Mouse (Mus musculus) intestine, postnatal 0 days (tissue): ENCODE data around the gene Hoxc6. TPM values are rescaled to one million over a fixed set of nuclear protein-coding genes. Genes with fewer than 3 reads are reported as not detected.

ENCODE experiments used
- ATAC-seq: fragments of 200-750 bp; cut with Nextera tagmentation; 2 replicates; pipeline ENCODE4 v1.8.0; 2017; ENCODE audit warnings: mild to moderate bottlenecking, moderate TSS enrichment, moderate library complexity
- H3K27ac ChIP-seq: fragments of 300-500 bp; sonication (generic); 2 replicates; pipeline ENCODE4 v1.5.1; 2014; ENCODE audit warnings: mild to moderate bottlenecking, low read depth, low read length, moderate library complexity
- H3K27me3 ChIP-seq: fragments of 300-500 bp; sonication (generic); replicated peaks from 2 replicates; pipeline ENCODE4 v1.6.1; 2014; ENCODE audit warnings: low read length, mixed read lengths; ENCODE audit not compliant: control insufficient read depth, insufficient read depth
- H3K36me3 ChIP-seq: fragments of 300-500 bp; sonication (generic); 2 replicates; pipeline ENCODE4 v1.6.1; 2014; ENCODE audit warnings: mild to moderate bottlenecking, moderate library complexity; ENCODE audit not compliant: control insufficient read depth, insufficient read depth
- H3K4me1 ChIP-seq: fragments of 300-500 bp; sonication (generic); replicated peaks from 2 replicates; pipeline ENCODE4 v1.6.1; 2014; ENCODE audit warnings: antibody characterized with exemption, low read length, mixed read lengths; ENCODE audit not compliant: control insufficient read depth, insufficient read depth
- H3K4me2 ChIP-seq: fragments of 300-500 bp; sonication (generic); replicated peaks from 2 replicates; pipeline ENCODE4 v1.6.1; 2014; ENCODE audit warnings: low read depth, mild to moderate bottlenecking, moderate library complexity
- H3K4me3 ChIP-seq: fragments of 300-500 bp; sonication (generic); 2 replicates; pipeline ENCODE4 v1.5.1; 2014; ENCODE audit warnings: low read depth, low read length
- H3K9ac ChIP-seq: fragments of 300-500 bp; sonication (generic); 2 replicates; pipeline ENCODE4 v1.6.1; 2014; ENCODE audit warnings: mild to moderate bottlenecking, low read depth, low read length
- H3K9me3 ChIP-seq: fragments of 300-500 bp; sonication (generic); 2 replicates; pipeline ENCODE4 v1.6.1; 2016; ENCODE audit warnings: mixed run types; ENCODE audit not compliant: control insufficient read depth
- CTCF ChIP-seq: sonication (generic); IDR thresholded peaks from 2 replicates; pipeline ENCODE4 v1.5.1; 2016; ENCODE audit warnings: low read depth, mild to moderate bottlenecking, control low read depth, antibody characterized with exemption, moderate library complexity
- WGBS: fragments of 180-500 bp; shearing (Covaris S2); extraction: QIAGEN DNeasy Blood & Tissue Kit; methylation state at CpG from one replicate; pipeline ENCODE4 v1.1.7; 2014; 5-methylcytosine and 5-hydroxymethylcytosine counted together
- microRNA counts: library from miRNA; unstranded; fragments of <30 nt; microRNA quantifications from one replicate; lab custom pipeline; 2016
- microRNA-seq: library from miRNA; unstranded; fragments of <30 nt; microRNA quantifications from one replicate; pipeline ENCODE4, GENCODE M21; 2016
- polyA plus RNA-seq: library from polyadenylated mRNA; unstranded; fragments of >200 nt; fragmentation: Nextera tagmentation; extraction: Ambion mirVana; gene quantifications from 2 replicates; pipeline ENCODE4 v1.2.1, GENCODE M21; 2015

Gene Hoxc6
- polyA plus RNA-seq, 1 experiment from 2014 or later = 3.5 TPM

DNA sequence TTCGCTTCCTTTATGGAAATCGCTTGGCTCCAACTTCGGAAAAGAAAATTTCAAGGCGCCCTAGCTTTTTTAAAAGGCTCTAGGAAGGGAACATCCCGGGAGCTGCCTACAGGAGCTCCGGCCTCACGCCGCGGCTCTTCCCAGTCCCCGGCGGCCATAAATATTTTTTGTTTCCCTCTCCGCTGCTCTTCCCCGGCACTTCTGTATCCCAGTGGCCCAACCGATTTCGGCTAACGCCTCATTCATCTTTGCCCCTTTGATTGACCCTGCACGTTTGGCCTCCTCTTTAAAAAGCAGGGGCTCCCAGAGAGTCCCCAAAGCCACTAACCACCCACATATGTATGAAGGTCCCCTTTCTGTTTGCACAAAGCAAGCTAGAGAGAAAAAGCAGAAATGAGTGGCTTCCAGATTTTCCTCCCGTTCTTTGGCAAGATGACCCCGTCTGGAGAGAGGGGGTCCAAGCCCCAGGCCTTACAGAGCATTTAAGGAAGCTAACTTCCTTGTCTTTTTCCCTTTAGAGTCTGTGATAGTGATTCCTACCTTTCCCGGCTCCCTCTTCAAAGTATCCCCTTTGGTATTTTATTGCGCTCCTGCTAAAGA is 61.4 kb downstream of the Hoxc6 start:
- no peaks in the 10 kb centered on the region for H3K9me3 ChIP-seq
- H3K4me3 ChIP-seq = peak overlapping the region; percentile 10
- H3K36me3 ChIP-seq = no peaks in the 10 kb centered on the region
- 17% methylated on average over 21 of the region's 21 CpGs for WGBS
- 0 out of 2 replicates have a peak overlapping the region, but pooled peaks have one; percentile 11 for H3K9ac ChIP-seq
- peak overlapping the region; percentile 22; the same call in 1 of the 2 replicates for H3K27ac ChIP-seq
- peak overlapping the region; percentile 53 for H3K4me2 ChIP-seq
- H3K4me1 ChIP-seq = no peaks in the 10 kb centered on the region
- H3K27me3 ChIP-seq = peaks cover 59% of the 10 kb centered on the region
- ATAC-seq = no peak
- no peak for TF ChIP-seq CTCF

GRCm38 (mm10) chr15:103060021-103060340 is 61.9 kb downstream of the Hoxc6 start:
- TF ChIP-seq CTCF = no peak
- Histone ChIP-seq H3K9ac (no peak overlapping the region), H3K4me3 (0 out of 2 replicates have a peak overlapping the region, but pooled peaks have one; percentile 25), H3K9me3 (no peaks in the 10 kb centered on the region), H3K36me3 (no peaks in the 10 kb centered on the region), H3K4me1 (no peaks in the 10 kb centered on the region), H3K27ac (no peak overlapping the region; the same call in 1 of the 2 replicates), H3K4me2 (peak overlapping the region; percentile 53), H3K27me3 (peaks cover 61% of the 10 kb centered on the region)
- ATAC-seq = no peak
- WGBS = 46% methylated on average over 11 of the region's 11 CpGs

DNA sequence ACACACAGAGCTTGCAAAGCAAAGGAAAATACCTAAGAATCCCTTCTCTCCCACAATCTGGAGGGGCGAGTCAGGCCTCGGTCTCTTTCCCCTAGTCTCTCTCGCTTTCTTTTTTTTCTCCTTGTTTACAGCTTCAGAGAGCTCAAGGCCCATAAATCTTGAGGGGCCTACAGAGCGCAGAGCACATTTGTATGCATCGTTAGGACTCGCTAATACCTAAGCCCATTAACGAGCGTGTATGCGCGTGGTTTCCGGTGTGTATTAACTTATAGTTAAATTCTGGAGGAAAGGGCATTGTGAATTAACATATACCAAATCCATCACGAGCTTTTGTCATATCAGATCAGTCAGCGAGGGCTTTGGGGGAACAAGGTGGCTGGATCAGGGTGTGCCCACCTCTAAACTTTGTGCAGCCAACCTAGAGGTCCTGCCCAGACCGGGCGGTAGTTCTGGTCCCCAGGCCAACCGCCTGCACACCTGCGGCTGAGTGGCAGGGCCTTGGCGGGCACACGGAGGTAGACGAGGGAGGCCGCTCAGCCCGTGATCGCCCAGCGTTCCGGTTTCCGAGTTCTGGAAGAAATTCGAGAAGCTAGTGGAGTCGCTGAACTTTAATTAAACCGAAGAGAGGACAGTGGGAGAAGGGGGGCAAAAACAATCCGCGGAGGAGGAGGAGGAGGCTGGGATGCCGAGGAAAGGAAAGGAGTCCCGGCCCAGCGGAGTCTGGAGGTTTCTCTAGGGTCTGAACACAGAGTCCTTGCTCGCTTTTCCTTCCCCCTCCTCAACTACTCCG is 62.5 kb downstream of the Hoxc6 start:
- no peaks in the 10 kb centered on the region for H3K36me3 ChIP-seq
- peak overlapping the region; percentile 53 for H3K4me2 ChIP-seq
- 11% methylated on average over 36 of the region's 36 CpGs for WGBS
- peak overlapping the region; percentile 25 for H3K4me3 ChIP-seq
- no peaks in the 10 kb centered on the region for H3K4me1 ChIP-seq
- no peak overlapping the region for H3K9ac ChIP-seq
- no peaks in the 10 kb centered on the region for H3K9me3 ChIP-seq
- peak overlapping the region; percentile 73 for H3K27ac ChIP-seq
- peak; percentile 31; the same call in 1 of the 2 replicates for ATAC-seq
- peaks cover 67% of the 10 kb centered on the region for H3K27me3 ChIP-seq
- no peak for TF ChIP-seq CTCF

- 0 out of 2 replicates have a peak, but pooled peaks have one; percentile 22 for ATAC-seq
- Histone ChIP-seq H3K27ac (peak overlapping the region; percentile 73; the same call in 1 of the 2 replicates), H3K4me2 (peak overlapping the region; percentile 53), H3K9me3 (no peaks in the 10 kb centered on the region), H3K4me3 (peak overlapping the region; percentile 25), H3K36me3 (no peaks in the 10 kb centered on the region), H3K9ac (no peak overlapping the region), H3K27me3 (peaks cover 71% of the 10 kb centered on the region), H3K4me1 (no peaks in the 10 kb centered on the region)
- no peak for TF ChIP-seq CTCF
- WGBS = 2% methylated on average over 30 of the region's 30 CpGs
These were observed 63.2 kb downstream of the Hoxc6 start for GRCm38 (mm10) chr15:103061131-103061825.

MicroRNA genes within 50 kb of the gene (microRNA counts, 519-probe panel; counts per million panel counts)
- microRNA mmu-miR-615-3p (lab: Ali Mortazavi, UCI) (not detected), microRNA mmu-miR-615-5p (lab: Ali Mortazavi, UCI) (not detected)

Small RNA genes lying within 50 kb of the gene (microRNA-seq; reads per million reads assigned to microRNA genes)
- gene Mir196a-2 (9.5 reads per million, percentile 20 among the genes with 10 or more reads in this experiment), gene Mir615 (290 reads per million, percentile 61 among the genes with 10 or more reads in this experiment)

Other genes with a start within 250 kb of the Hoxc6 start
- not detected in 2 replicates for gene Hoxc13, start 77.2 kb upstream of the Hoxc6 start, polyA plus RNA-seq
- gene Hoxc12, start 61.5 kb upstream of the Hoxc6 start, polyA plus RNA-seq = not detected in 2 replicates
- not detected in 2 replicates for gene Hoxc11, start 43.8 kb upstream of the Hoxc6 start, polyA plus RNA-seq
- 0.25 TPM in 1 of 2 replicates, not detected in the other for gene Hoxc10, start 31.5 kb upstream of the Hoxc6 start, polyA plus RNA-seq
- 3.4 and 3.9 TPM in 2 replicates for gene Hoxc5, start 30.8 kb upstream of the Hoxc6 start, polyA plus RNA-seq
- 0.43 and 0.58 TPM in 2 replicates for gene Hoxc9, start 21.8 kb upstream of the Hoxc6 start, polyA plus RNA-seq
- gene Hoxc8, start 7.7 kb upstream of the Hoxc6 start, polyA plus RNA-seq = 3.5 and 4.6 TPM in 2 replicates
- gene Hoxc4, start 20.7 kb downstream of the Hoxc6 start, polyA plus RNA-seq = 4.8 and 5.2 TPM in 2 replicates
- 8.6 and 9.2 TPM in 2 replicates for gene Smug1, start 168.8 kb downstream of the Hoxc6 start, polyA plus RNA-seq
- gene Cbx5, start 241.6 kb downstream of the Hoxc6 start, polyA plus RNA-seq = 24.0 TPM in 2 replicates
- gene Hnrnpa1, start 242.2 kb downstream of the Hoxc6 start, polyA plus RNA-seq = 219 and 224 TPM in 2 replicates